Comparison of ENCODE assay signal across 13 mouse cellular contexts in genomic region chr10:68247490-68248280, GRCm38 (mm10). TPM values are rescaled to one million over a fixed set of nuclear protein-coding genes. Genes with fewer than 3 reads are reported as not detected.
DNase-seq lines count a peak whose midpoint lies in the region; ATAC-seq and TF ChIP-seq lines count a peak whose summit lies in the region.
"Had no signal": no experiment of that assay in that cellular context is flagged by ENCODE, and none has a peak within 500 bp of the region (broad histone marks: within the 10 kb centered on the region; RNA-seq: fewer than 3 reads in every experiment).

No protein-coding gene starts in this region.

- 55% methylated on average over 4 of the region's 4 CpGs for WGBS in lung, embryonic 14.5 days
- WGBS in intestine, embryonic 16.5 days, result 62% methylated on average over 4 of the region's 4 CpGs
- WGBS in stomach, embryonic 16.5 days, result 56% methylated on average over 4 of the region's 4 CpGs
- WGBS in forebrain, embryonic 14.5 days, result 91% methylated on average over 4 of the region's 4 CpGs

- H3K4me2 ChIP-seq in lung, embryonic 14.5 days, result no peak overlapping the region
- no peak overlapping the region for H3K4me2 ChIP-seq in intestine, embryonic 16.5 days (ENCODE audit: low read depth, low read length)
- no peak overlapping the region for H3K4me2 ChIP-seq in stomach, embryonic 16.5 days (ENCODE audit: low read depth, low read length)
- H3K4me2 ChIP-seq in forebrain, embryonic 14.5 days (ENCODE audit: low read length), result no peak overlapping the region
- H3K4me2 ChIP-seq: heart, embryonic 13.5 days; hindbrain, embryonic 15.5 days; liver, embryonic 15.5 days had no signal

- H3K4me1 ChIP-seq in lung, embryonic 14.5 days (ENCODE audit: insufficient read depth), result 0 out of 2 replicates have a peak, but pooled peaks cover 10% of the 10 kb centered on the region
- H3K4me1 ChIP-seq in intestine, embryonic 16.5 days (ENCODE audit: control insufficient read depth, insufficient read depth, low read length), result peaks cover 20% of the 10 kb centered on the region
- H3K4me1 ChIP-seq in stomach, embryonic 16.5 days (ENCODE audit: control insufficient read depth, insufficient read depth, low read length), result peaks cover 18% of the 10 kb centered on the region
- H3K4me1 ChIP-seq in forebrain, embryonic 14.5 days (ENCODE audit: control insufficient read depth, insufficient read depth, low read length), result 0 out of 2 replicates have a peak, but pooled peaks cover 3% of the 10 kb centered on the region

- no peaks in the 10 kb centered on the region for H3K9me3 ChIP-seq in lung, embryonic 14.5 days (ENCODE audit: low read depth, low read length)
- no peaks in the 10 kb centered on the region for H3K9me3 ChIP-seq in intestine, embryonic 16.5 days (ENCODE audit: control insufficient read depth, low read length)
- no peaks in the 10 kb centered on the region for H3K9me3 ChIP-seq in stomach, embryonic 16.5 days (replicated peaks; ENCODE audit: control insufficient read depth, low read length)
- no peaks in the 10 kb centered on the region for H3K9me3 ChIP-seq in forebrain, embryonic 14.5 days (replicated peaks; ENCODE audit: control insufficient read depth, low read length)
- H3K9me3 ChIP-seq: heart, embryonic 13.5 days; hindbrain, embryonic 15.5 days; liver, embryonic 15.5 days had no signal

- H3K27me3 ChIP-seq in lung, embryonic 14.5 days (ENCODE audit: insufficient read depth, low read length), result no peaks in the 10 kb centered on the region
- no peaks in the 10 kb centered on the region for H3K27me3 ChIP-seq in intestine, embryonic 16.5 days (replicated peaks; ENCODE audit: control insufficient read depth, insufficient read depth, low read length)
- no peaks in the 10 kb centered on the region for H3K27me3 ChIP-seq in stomach, embryonic 16.5 days (ENCODE audit: control insufficient read depth, insufficient read depth, low read length)
- no peaks in the 10 kb centered on the region for H3K27me3 ChIP-seq in forebrain, embryonic 14.5 days (replicated peaks; ENCODE audit: control insufficient read depth, insufficient read depth, low read length)
- H3K27me3 ChIP-seq: heart, embryonic 13.5 days; hindbrain, embryonic 15.5 days; liver, embryonic 15.5 days had no signal

- peak; percentile 62 for DNase-seq in lung, embryonic 14.5 days
- DNase-seq in lung, postnatal 4 days, result no peak
- peak; percentile 65 for DNase-seq in adipocyte (ENCODE audit: low spot score)
- DNase-seq in layer of hippocampus, adult 11-12 months (ENCODE audit: low spot score), result no peak
- DNase-seq in forebrain, embryonic 14.5 days (ENCODE audit: low spot score), result no peak
- DNase-seq: adrenal gland, adult 2 months; thymus, postnatal 36 days had no signal

- H3K36me3 ChIP-seq in lung, embryonic 14.5 days (ENCODE audit: insufficient read depth), result peaks cover 6% of the 10 kb centered on the region
- peaks cover 2% of the 10 kb centered on the region; the same call in 1 of the 2 replicates for H3K36me3 ChIP-seq in intestine, embryonic 16.5 days (ENCODE audit: control insufficient read depth, insufficient read depth, low read length)
- peaks cover 6% of the 10 kb centered on the region; the same call in 1 of the 2 replicates for H3K36me3 ChIP-seq in stomach, embryonic 16.5 days (ENCODE audit: control insufficient read depth, insufficient read depth, low read length)
- H3K36me3 ChIP-seq in forebrain, embryonic 14.5 days (ENCODE audit: control insufficient read depth, insufficient read depth, low read length), result peaks cover 3% of the 10 kb centered on the region; the same call in 1 of the 2 replicates

- H3K4me3 ChIP-seq in lung, embryonic 14.5 days (ENCODE audit: low read depth, low read length), result no peak overlapping the region
- H3K4me3 ChIP-seq in intestine, embryonic 16.5 days (ENCODE audit: low read length), result no peak overlapping the region
- H3K4me3 ChIP-seq in stomach, embryonic 16.5 days (replicated peaks; ENCODE audit: low read length), result no peak overlapping the region
- H3K4me3 ChIP-seq in forebrain, embryonic 14.5 days (ENCODE audit: low read depth, low read length), result no peak overlapping the region
- H3K4me3 ChIP-seq: heart, embryonic 13.5 days; hindbrain, embryonic 15.5 days; left cerebral cortex, adult 2 months; liver, embryonic 15.5 days had no signal

- no peak for ATAC-seq in lung, embryonic 14.5 days (ENCODE audit: insufficient read depth)
- ATAC-seq in intestine, embryonic 16.5 days, result peak; percentile 39; the same call in 1 of the 2 replicates
- ATAC-seq in stomach, embryonic 16.5 days (ENCODE audit: insufficient read depth, low FRiP score), result peak; percentile 79; the same call in 1 of the 2 replicates
- no peak for ATAC-seq in forebrain, embryonic 14.5 days

- H3K9ac ChIP-seq in lung, embryonic 14.5 days, result no peak overlapping the region
- H3K9ac ChIP-seq in intestine, embryonic 16.5 days (ENCODE audit: low read depth, low read length), result no peak overlapping the region
- no peak overlapping the region for H3K9ac ChIP-seq in stomach, embryonic 16.5 days (ENCODE audit: low read length)
- H3K9ac ChIP-seq in forebrain, embryonic 14.5 days (ENCODE audit: low read length), result no peak overlapping the region
- H3K9ac ChIP-seq: heart, embryonic 13.5 days; hindbrain, embryonic 15.5 days; liver, embryonic 15.5 days had no signal

- no peak for TF ChIP-seq CTCF in lung, embryonic 14.5 days (IDR thresholded peaks at IDR 0.05; ENCODE audit: low read depth)

- H3K27ac ChIP-seq in lung, embryonic 14.5 days (ENCODE audit: low read depth), result peak overlapping the region; percentile 75; the same call in 1 of the 2 replicates
- no peak overlapping the region for H3K27ac ChIP-seq in intestine, embryonic 16.5 days (ENCODE audit: low read length)
- H3K27ac ChIP-seq in stomach, embryonic 16.5 days (ENCODE audit: low read length), result peak overlapping the region; percentile 83
- H3K27ac ChIP-seq in forebrain, embryonic 14.5 days (ENCODE audit: low read depth, low read length), result no peak overlapping the region
- H3K27ac ChIP-seq: heart, embryonic 13.5 days; hindbrain, embryonic 15.5 days; left cerebral cortex, adult 2 months; liver, embryonic 15.5 days had no signal

RNA-seq across cellular contexts. Expression of gene Arid5b, which starts 30.9 kb away (rescaled TPM):
- 41.2 and 41.6 TPM in 2 replicates for polyA plus RNA-seq in lung, embryonic 14.5 days (2014; fragmentation: Nextera tagmentation; extraction: Ambion mirVana)
- 22.6 and 27.0 TPM in 2 replicates for polyA plus RNA-seq in intestine, embryonic 16.5 days (2015; fragmentation: Nextera tagmentation; extraction: Ambion mirVana)
- 30.3 and 33.6 TPM in 2 replicates for polyA plus RNA-seq in stomach, embryonic 16.5 days (2015; fragmentation: Nextera tagmentation; extraction: Ambion mirVana)
- 10.6 and 13.0 TPM in 2 replicates for polyA plus RNA-seq in forebrain, embryonic 14.5 days (2014; fragmentation: Nextera tagmentation; extraction: Ambion mirVana)

Comparison
In these comparisons a context has a peak if more than half of its experiments do, and no peak if none do; other contexts are left out.
1. DNase-seq: peak in lung, embryonic 14.5 days (single experiment) and adipocyte (single experiment); none in lung, postnatal 4 days (0 of 2), layer of hippocampus, adult 11-12 months (single experiment) and forebrain, embryonic 14.5 days (single experiment).
2. ATAC-seq: peak in intestine, embryonic 16.5 days (single experiment) and stomach, embryonic 16.5 days (single experiment); none in lung, embryonic 14.5 days (single experiment) and forebrain, embryonic 14.5 days (single experiment).
3. H3K27ac ChIP-seq: peak in lung, embryonic 14.5 days (single experiment) and stomach, embryonic 16.5 days (single experiment); none in intestine, embryonic 16.5 days (single experiment) and forebrain, embryonic 14.5 days (single experiment).